Mouse (Mus musculus) frontal cortex, postnatal 14 days (tissue): ENCODE results near the gene Aifm3.
"Not testable (repeated sequence)": the region's sequence is repeated elsewhere in the genome, so short reads cannot be mapped to it uniquely, and the experiment has no call there.

Source experiments
- DNase-seq, 2 experiments: peaks; one replicate each; pipeline ENCODE4 v3.0.0; 2022; ENCODE audit warnings: low spot score in 2 of 2

Aifm3 gene

GRCm38 (mm10) chr16:17553910-17554685, 64.7 kb downstream of the Aifm3 start:
- DNase-seq, result no peak

- DNase-seq, result not testable (repeated sequence)
These were observed 65.3 kb downstream of the Aifm3 start for GRCm38 (mm10) chr16:17554702-17555101.

GRCm38 (mm10) chr16:17556180-17556579, 66.8 kb downstream of the Aifm3 start:
- DNase-seq, result no peak

GRCm38 (mm10) chr16:17556907-17557306, 67.5 kb downstream of the Aifm3 start:
- no peak for DNase-seq
